Mouse (Mus musculus) liver, embryonic 16.5 days (tissue): ENCODE results near the gene Ppp1r12b. TPM values are rescaled to one million over a fixed set of nuclear protein-coding genes. Genes with fewer than 3 reads are reported as not detected.

ENCODE experiments used
- ATAC-seq: fragments of 200-750 bp; cut with Nextera tagmentation; 2 replicates; pipeline ENCODE4 v1.8.0; 2017; ENCODE audit warnings: low read depth, mild to moderate bottlenecking, moderate number of reproducible peaks, moderate library complexity
- H3K27ac ChIP-seq: fragments of 300-500 bp; sonication (generic); 2 replicates; pipeline ENCODE4 v1.5.1; 2014; ENCODE audit warnings: mild to moderate bottlenecking, low read length
- H3K27me3 ChIP-seq: fragments of 300-500 bp; sonication (generic); 2 replicates; pipeline ENCODE4 v1.6.1; 2014; ENCODE audit warnings: low read depth, low read length, mixed read lengths; ENCODE audit not compliant: control insufficient read depth, insufficient read depth
- H3K36me3 ChIP-seq: fragments of 300-500 bp; sonication (generic); 2 replicates; pipeline ENCODE4 v1.6.1; 2014; ENCODE audit warnings: mild to moderate bottlenecking; ENCODE audit not compliant: control insufficient read depth, insufficient read depth
- H3K4me1 ChIP-seq: fragments of 300-500 bp; sonication (generic); 2 replicates; pipeline ENCODE4 v1.6.1; 2014; ENCODE audit warnings: low read depth, low read length, mixed read lengths; ENCODE audit not compliant: control insufficient read depth
- H3K4me2 ChIP-seq: fragments of 300-500 bp; sonication (generic); 2 replicates; pipeline ENCODE4 v1.6.1; 2014; ENCODE audit warnings: low read depth, low read length, mixed read lengths
- H3K4me3 ChIP-seq: fragments of 300-500 bp; sonication (generic); 2 replicates; pipeline ENCODE4 v1.5.1; 2014; ENCODE audit warnings: low read depth, mild to moderate bottlenecking, low read length
- H3K9ac ChIP-seq: fragments of 300-500 bp; sonication (generic); 2 replicates; pipeline ENCODE4 v1.6.1; 2014; ENCODE audit warnings: low read depth, low read length
- H3K9me3 ChIP-seq: fragments of 300-500 bp; sonication (generic); replicated peaks from 2 replicates; pipeline ENCODE4 v1.6.1; 2016; ENCODE audit warnings: low read length; ENCODE audit not compliant: control insufficient read depth
- WGBS: fragments of 180-500 bp; shearing (Covaris S2); extraction: QIAGEN DNeasy Blood & Tissue Kit; methylation state at CpG from one replicate; pipeline ENCODE4 v1.1.7; 2014; ENCODE audit not compliant: insufficient replicate concordance; 5-methylcytosine and 5-hydroxymethylcytosine counted together
- polyA plus RNA-seq: library from polyadenylated mRNA; unstranded; fragments of >200 nt; fragmentation: Nextera tagmentation; extraction: Ambion mirVana; gene quantifications from 2 replicates; pipeline ENCODE4 v1.2.1, GENCODE M21; 2015

Ppp1r12b gene
- polyA plus RNA-seq, 1 experiment from 2014 or later, result 2.4 TPM

- 58% methylated on average over 13 of the region's 13 CpGs for WGBS
- Histone ChIP-seq H3K36me3 (no peaks in the 10 kb centered on the region), H3K9ac (no peak overlapping the region), H3K9me3 (no peaks in the 10 kb centered on the region), H3K4me1 (no peaks in the 10 kb centered on the region), H3K27ac (no peak overlapping the region), H3K4me2 (no peak overlapping the region), H3K4me3 (no peak overlapping the region), H3K27me3 (no peaks in the 10 kb centered on the region)
- no peak for ATAC-seq
Measured at GRCm38 (mm10) chr1:134753751-134754630, 201.8 kb downstream of the Ppp1r12b start.

GRCm38 (mm10) chr1:134752447-134752846 is 203.3 kb downstream of the Ppp1r12b start:
- H3K27ac ChIP-seq, result no peak overlapping the region
- ATAC-seq, result no peak
- peaks cover 2% of the 10 kb centered on the region for H3K4me1 ChIP-seq

DNA sequence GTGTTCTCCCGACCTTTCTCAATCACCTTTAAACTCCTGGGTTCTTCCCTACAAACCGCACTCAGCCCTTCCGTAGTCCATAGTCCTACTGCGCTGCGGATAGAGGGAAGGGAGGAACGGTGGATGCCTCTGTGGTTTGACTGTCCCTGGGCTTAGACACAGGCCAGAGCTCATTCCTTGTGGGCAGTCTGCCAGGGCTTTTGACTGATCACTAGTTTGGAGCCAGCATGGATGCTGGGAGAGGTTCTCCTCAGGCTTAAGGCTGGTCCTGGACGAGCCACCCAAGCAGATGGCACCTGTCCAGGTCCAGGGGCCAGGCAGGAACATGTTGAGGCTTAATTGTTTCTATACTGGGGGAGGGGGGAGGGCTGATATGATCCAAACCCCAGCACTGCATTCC is 205.9 kb downstream of the Ppp1r12b start:
- WGBS, result 77% methylated on average over 7 of the region's 7 CpGs

More at GRCm38 (mm10) chr1:134752447-134752846, 203.3 kb downstream of the Ppp1r12b start:
- no peaks in the 10 kb centered on the region for H3K27me3 ChIP-seq
- H3K9me3 ChIP-seq, result no peaks in the 10 kb centered on the region
- H3K4me2 ChIP-seq, result no peak overlapping the region
- H3K36me3 ChIP-seq, result no peaks in the 10 kb centered on the region
- whole genome bisulfite sequencing, result 65% methylated on average over 5 of the region's 5 CpGs
- H3K4me3 ChIP-seq, result no peak overlapping the region
- H3K9ac ChIP-seq, result no peak overlapping the region

GRCm38 (mm10) chr1:134747236-134748174 is 208.2 kb downstream of the Ppp1r12b start:
- no peaks in the 10 kb centered on the region for H3K9me3 ChIP-seq
- peak overlapping the region; percentile 28 for H3K4me3 ChIP-seq
- no peaks in the 10 kb centered on the region for H3K36me3 ChIP-seq
- ATAC-seq, result peak; percentile 72
- 5% methylated on average over 23 of the region's 23 CpGs for WGBS
- H3K9ac ChIP-seq, result no peak overlapping the region
- peak overlapping the region; percentile 28 for H3K4me2 ChIP-seq
- peaks cover 14% of the 10 kb centered on the region for H3K4me1 ChIP-seq
- H3K27ac ChIP-seq, result no peak overlapping the region
- H3K27me3 ChIP-seq, result no peaks in the 10 kb centered on the region

More for the DNA sequence above, 205.9 kb downstream of the Ppp1r12b start:
- ATAC-seq, result no peak
- Histone ChIP-seq H3K27me3 (no peaks in the 10 kb centered on the region), H3K4me1 (peaks cover 6% of the 10 kb centered on the region), H3K27ac (no peak overlapping the region), H3K9ac (no peak overlapping the region), H3K9me3 (no peaks in the 10 kb centered on the region), H3K4me3 (no peak overlapping the region), H3K36me3 (no peaks in the 10 kb centered on the region), H3K4me2 (no peak overlapping the region)

- Histone ChIP-seq H3K9ac (no peak overlapping the region), H3K36me3 (no peaks in the 10 kb centered on the region), H3K27me3 (no peaks in the 10 kb centered on the region), H3K4me3 (no peak overlapping the region), H3K9me3 (no peaks in the 10 kb centered on the region), H3K4me2 (no peak overlapping the region), H3K4me1 (peaks cover 31% of the 10 kb centered on the region), H3K27ac (no peak overlapping the region)
- no peak for ATAC-seq
- WGBS, result 49% methylated on average over 4 of the region's 6 CpGs
Measured at GRCm38 (mm10) chr1:134745648-134746047, 210.1 kb downstream of the Ppp1r12b start.

- peak; percentile 98 for ATAC-seq
- H3K9ac ChIP-seq, result no peak overlapping the region
- H3K27me3 ChIP-seq, result no peaks in the 10 kb centered on the region
- H3K4me2 ChIP-seq, result peak overlapping the region; percentile 60
- peaks cover 25% of the 10 kb centered on the region for H3K4me1 ChIP-seq
- H3K36me3 ChIP-seq, result no peaks in the 10 kb centered on the region
- peak overlapping the region; percentile 78 for H3K27ac ChIP-seq
- H3K4me3 ChIP-seq, result peak overlapping the region; percentile 34
- WGBS, result 22% methylated on average over 7 of the region's 7 CpGs
- no peaks in the 10 kb centered on the region for H3K9me3 ChIP-seq
Measured at GRCm38 (mm10) chr1:134741946-134742661, 213.6 kb downstream of the Ppp1r12b start.

GRCm38 (mm10) chr1:134741433-134741832 is 214.3 kb downstream of the Ppp1r12b start:
- Histone ChIP-seq H3K4me1 (peaks cover 25% of the 10 kb centered on the region), H3K9me3 (no peaks in the 10 kb centered on the region), H3K27me3 (no peaks in the 10 kb centered on the region), H3K4me3 (peak overlapping the region; percentile 34), H3K4me2 (peak overlapping the region; percentile 60), H3K36me3 (no peaks in the 10 kb centered on the region), H3K27ac (peak overlapping the region; percentile 78), H3K9ac (no peak overlapping the region)
- ATAC-seq, result peak; percentile 6
- WGBS, result 39% methylated on average over 6 of the region's 6 CpGs

- Histone ChIP-seq H3K4me2 (no peak overlapping the region), H3K27me3 (no peaks in the 10 kb centered on the region), H3K27ac (no peak overlapping the region), H3K4me1 (peaks cover 17% of the 10 kb centered on the region), H3K36me3 (no peaks in the 10 kb centered on the region), H3K4me3 (no peak overlapping the region), H3K9ac (no peak overlapping the region), H3K9me3 (no peaks in the 10 kb centered on the region)
- 69% methylated on average over 9 of the region's 9 CpGs for WGBS
- ATAC-seq, result no peak
Measured at GRCm38 (mm10) chr1:134737463-134737862, 218.3 kb downstream of the Ppp1r12b start.
